Mouse (Mus musculus) mature B cell (primary cell): ENCODE results near the gene Canx.

Experiments used
- in situ Hi-C: fragments of 300-500 bp; cut with MboI; formaldehyde crosslinking; loops from 2 replicates; pipeline ENCODE4 v1.14.3; 2019

Canx gene

DNA sequence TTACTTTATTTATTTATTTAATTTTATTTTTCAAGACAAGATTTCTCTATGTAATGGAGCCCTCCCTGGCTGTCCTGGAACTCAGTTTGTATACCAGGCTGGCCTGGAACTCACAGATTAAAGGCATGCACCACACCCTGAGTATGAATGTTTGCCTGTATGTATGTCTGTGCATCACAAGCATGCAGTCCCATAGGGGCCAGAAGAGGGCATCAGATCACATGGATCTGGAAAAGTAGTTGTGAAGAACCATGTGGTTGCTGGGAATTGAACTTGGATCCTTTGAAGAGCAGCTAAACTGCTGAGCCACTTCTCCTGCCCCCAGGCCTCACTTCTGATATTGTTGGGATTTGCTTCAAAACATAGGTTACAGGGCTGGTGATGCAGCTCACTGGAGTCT is 48.4 kb downstream of the Canx start:
- in situ Hi-C loops, result no loop called here

DNA sequence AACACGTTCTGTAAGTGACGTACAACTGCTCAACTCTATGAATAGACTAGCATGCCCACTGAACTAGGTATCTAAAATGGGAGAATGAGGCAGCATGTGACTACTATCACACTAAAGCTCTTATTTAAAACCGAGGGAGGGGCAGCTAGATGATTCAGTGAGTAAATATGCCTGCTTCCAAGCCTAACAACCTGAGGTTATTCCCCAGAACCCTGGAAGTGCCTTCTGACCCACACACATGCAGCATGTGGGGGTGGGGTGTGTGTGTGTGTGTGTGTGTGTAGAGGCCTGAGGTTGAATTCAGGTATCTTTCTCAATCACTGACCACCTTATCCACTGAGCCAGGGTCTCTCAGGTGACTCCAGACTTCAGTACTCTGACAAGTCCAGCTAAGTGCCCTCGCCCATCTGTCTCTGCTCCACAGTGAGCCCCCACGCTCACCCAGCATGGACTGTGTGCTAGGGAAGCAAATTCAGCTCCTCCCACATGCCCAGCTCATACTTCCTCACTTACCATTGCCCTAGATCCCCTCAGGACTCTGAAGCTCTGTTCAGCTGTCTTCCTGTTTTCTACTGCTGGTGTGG is 49.8 kb downstream of the Canx start:
- in situ Hi-C loops, result no loop called here

DNA sequence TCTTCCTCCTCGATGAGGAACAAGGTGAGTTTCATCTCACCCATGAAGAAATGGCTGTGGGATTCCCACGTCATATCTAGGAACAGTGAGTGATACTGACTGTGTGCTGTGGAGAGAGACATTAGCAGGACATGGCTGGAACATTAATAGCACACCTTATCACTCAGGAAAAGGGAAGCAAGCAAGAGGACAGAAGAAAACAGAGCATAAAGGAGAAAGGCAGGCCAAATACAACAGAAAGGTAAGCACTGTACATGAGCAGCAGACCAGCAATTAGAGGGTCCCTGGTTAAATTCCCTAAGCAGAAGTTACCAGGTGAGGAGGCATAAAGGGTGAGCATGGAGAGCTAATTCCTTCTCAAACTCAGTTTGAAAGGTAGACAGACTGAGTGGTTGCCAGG is 50.4 kb downstream of the Canx start:
- in situ Hi-C loops, result no loop called here

DNA sequence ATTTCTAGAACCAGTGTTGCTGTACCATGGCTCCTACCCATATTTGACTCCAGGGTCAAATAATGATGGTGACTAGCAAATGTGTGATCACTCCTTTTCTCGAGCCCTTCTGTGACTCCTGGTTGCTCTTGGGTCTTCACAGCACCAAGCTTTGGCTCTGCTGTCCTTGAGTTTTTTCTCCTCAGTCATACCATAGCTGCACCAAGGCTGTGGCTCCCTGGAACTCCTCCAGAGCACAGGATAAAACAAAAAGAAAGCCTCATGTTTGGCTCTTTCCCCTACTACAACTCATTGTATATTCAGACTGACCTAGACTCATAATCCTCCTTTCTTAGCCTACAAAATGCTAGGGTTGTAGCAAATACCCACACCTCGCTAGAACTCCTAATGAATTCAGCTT is 52.7 kb downstream of the Canx start:
- in situ Hi-C loops, result no loop called here

DNA sequence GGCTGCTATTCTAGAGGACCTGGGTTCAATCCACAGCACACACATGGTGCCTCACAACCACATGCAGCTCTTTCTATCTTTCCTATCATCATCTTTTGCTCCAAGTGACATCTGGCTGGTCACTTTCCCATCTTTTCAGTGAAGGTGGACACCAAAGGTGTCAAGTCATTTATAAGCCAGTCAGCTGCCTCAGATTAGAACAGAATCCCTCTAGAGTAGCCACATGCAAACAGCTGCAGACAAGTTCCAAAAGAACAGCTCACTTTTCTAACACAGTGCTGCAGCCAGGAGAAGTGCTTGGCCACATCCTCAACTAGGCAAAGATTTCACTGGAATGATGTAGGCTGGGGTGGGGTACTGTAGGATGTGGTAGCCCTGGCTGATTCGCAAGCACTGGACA is 55.6 kb downstream of the Canx start:
- in situ Hi-C loops, result no loop called here

DNA sequence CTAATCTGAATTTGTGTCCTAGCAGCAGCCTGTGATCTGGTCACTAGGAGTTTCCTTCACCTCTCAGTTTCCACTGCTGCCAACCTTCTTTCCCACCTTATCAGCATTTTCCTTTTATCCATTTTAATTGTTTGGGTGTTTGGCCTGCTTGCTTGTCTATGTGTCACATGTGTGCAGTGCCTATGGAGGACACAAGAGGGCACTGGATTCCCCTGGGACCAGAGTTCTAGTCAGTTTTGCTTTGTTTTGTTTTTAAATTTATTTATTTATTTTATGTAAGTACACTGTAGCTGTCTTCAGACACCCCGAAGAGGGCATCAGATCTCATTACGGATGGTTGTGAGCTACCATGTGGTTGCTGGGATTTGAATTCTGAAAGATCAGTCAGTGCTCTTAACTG is 56.3 kb downstream of the Canx start:
- in situ Hi-C loops, result no loop called here

DNA sequence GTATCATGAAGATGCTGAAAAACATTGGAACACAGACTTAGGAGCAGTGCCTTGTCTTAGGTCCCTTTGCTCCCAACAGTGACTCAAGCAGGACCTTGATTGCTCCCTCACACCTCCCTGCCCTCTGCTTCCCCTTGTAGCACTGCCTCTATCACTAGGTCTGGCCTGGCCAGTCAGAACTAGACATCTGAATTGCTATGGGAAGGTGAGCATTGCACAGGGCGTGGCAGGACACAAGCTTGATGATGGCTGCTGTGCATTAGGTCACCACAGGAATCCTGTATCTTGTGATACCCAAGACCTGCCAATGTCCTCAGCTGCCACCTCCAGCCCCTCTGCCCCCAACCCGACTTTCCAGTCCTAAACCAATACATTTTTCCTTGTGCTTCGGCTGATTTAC is 58.5 kb downstream of the Canx start:
- in situ Hi-C loops, result no loop called here

DNA sequence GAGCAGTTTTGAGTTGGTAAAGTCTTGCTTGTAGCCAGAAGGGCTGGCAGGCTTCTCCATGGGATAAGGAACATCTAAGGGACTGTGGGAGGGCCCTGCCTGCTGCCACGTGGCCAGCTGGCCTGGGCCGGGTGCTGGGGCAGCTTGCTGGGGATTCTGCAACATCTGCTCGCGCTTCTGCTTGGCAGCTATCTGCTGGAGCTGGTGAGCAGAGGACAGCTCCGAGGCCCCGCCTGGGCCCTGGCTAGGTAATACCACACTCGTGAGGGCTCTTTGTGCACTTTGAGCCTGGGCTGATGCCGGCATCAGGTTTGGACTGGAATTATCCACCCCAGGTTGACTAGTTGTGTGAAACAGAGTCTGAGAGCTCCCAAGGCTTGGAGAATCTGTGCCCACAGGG is 59.5 kb downstream of the Canx start:
- in situ Hi-C loops, result no loop called here

DNA sequence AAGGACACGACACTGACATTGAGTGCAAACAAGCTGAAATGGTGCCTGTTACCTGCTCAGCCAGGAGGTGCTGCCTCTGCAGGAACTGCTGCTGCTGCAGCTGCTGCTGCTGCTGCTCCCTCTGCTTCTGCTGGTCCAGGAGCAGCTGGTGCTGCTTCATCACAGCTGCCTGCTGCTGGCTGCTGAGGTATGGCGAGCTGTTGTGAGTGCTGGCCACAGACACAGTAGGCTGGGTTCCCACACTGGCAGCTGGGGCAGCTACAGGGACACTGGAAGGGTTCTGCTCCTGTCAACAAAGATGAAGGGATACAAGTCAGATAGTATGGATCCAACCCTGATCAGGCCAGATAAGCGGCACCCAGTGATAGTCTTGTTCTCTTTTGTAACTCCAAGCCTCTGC is 62.3 kb downstream of the Canx start:
- in situ Hi-C loops, result no loop called here

DNA sequence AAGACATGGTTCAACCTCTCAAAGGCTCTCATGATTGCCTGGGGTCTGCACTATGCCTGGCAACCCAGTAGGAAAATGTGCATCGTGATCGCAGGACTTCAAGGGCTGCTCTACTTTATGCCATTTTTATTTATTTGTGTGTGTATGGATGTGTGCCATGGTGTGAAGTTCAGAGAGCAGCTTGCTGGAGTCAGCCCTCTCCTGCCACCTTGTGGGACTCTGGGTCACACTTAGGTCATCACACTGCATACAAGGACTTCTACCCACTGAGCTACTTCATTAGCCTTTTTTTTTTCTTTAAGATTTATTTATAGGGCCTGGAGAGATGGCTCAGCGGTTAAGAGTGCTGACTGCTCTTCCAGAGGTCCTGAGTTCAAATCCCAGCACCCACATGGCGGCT is 63.5 kb downstream of the Canx start:
- in situ Hi-C loops, result no loop called here

DNA sequence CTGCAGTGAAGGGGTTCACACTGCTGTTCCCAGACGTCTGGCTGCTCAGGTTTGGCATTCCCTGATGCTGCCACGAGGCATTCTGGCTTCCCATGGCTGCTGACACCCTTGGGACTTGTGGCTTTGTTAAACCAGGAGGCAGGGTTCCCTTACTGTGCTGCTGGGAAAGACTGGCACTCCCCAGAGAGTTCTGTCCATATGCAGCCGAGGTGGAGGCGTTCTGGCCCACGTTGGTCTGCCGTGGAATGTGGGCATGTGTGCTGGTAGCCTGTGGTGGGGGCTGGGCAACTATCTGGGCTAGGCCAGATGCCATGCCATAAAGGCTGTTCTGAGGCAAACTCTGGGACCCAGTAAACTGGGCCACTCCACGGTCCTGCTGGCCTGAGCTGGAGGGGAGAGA is 67.2 kb downstream of the Canx start:
- in situ Hi-C loops, result no loop called here

DNA sequence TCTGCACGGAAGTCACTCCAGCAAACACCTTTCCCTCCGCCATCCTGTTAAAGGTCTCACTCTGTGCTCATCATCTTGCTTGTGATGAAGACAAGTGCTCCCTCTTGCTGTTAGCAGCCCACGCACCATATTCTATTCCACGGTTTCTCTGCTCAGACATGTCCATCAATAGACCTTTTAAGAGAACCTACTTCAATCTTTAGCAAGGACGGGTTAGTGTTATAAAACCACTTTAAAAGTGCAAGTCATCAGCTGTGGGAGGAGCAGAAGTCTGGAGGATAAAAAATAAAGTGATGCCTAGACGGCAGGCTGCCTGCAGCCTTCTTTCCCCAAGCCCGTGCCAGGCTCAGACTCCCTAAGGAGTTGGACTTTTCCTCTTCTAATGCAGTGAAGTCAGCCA is 68.9 kb downstream of the Canx start:
- in situ Hi-C loops, result no loop called here

DNA sequence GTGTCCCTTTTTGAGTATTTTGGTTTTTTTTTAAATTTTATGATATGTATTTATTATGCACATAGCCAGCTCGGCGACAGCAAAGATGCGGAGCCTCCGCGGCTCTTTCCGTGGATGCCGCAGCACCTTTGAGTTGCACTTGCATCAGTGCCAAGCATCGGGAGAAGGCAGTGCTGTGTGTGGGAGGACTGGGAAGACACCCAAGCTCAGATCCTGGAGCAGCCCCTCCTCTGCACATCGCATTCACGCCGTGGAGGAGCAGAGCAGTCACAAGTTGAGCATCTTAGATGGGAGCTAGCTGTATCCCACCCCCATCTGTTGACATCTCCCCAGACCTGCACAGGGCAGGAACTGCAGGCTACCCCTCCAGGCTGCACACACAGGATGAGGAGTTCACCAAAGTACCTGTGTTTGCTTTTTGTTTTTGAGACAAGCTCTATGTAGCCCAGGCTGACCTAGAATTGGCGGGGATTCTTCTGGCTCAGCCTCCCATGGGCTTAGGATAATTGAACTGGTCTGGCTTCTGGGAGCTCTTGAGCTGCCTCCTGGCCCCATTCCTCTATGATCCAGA is 71.4 kb downstream of the Canx start:
- in situ Hi-C loops, result no loop called here

DNA sequence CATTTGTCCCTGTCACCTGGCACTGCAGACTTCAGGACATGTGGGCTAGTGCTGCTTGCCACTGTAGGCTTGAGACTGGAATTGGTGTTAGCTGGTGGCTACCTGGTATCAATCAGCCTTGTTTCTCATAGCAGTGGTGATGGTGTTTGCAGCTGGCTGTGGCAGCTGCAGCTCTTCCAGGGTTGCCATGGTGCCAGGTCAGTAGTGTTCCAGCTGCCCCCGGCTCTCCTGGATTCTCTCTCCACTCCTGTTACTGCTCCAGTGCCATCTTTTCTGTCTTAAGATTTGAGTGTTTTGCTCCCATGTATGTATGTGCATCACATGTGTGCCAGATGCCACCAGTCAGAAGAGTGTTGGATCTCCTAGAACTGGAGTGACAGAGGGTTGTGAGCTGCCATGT is 72.1 kb downstream of the Canx start:
- in situ Hi-C loops, result no loop called here

DNA sequence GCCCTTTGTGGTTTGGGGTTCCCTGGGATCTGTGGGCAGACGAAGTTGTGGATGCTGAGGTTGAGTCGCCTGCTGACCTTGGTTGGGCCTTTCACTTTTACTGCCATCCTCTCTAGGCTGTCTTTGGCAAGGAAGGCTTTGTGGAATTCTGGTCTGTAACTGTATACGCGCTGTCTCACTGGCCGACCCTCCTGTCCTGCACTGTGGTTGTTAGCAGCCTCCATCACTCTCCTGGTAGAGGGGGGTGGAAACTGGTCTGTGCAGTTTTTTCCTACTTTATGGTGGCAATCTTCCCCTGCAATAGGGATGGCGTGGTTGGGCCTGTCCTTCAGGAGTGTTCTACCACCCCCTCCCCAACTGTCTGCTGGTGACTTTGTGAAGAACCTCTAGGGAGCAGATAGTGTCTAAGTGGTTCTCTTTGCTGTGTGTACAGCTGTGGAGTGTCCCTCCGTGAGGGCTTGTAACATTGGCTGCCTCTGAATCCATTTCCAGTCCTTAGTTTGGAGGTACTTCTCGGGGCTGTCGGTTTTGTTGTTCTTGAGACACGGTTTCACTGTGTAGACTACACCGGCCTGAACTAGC is 72.7 kb downstream of the Canx start:
- in situ Hi-C loops, result no loop called here

DNA sequence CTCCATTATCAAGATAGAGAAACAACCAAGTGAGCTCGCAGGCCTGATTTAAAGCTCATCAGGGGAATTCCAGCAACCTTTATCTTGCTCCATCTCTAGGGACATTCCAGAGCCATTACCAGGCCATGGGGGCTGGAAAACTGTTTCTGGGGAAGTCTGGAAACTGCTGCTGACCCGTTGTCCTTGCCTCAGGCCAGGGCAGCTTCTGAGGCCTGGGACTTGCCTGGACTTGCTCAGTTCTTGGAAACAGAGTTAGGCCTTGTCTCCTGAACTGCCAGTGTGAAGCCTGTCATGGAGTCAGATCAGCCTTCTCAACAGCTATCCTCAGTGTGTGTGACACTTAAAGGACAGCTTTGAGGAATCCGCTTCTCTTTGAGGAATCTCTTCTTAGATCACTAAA is 73.3 kb downstream of the Canx start:
- in situ Hi-C loops, result no loop called here

DNA sequence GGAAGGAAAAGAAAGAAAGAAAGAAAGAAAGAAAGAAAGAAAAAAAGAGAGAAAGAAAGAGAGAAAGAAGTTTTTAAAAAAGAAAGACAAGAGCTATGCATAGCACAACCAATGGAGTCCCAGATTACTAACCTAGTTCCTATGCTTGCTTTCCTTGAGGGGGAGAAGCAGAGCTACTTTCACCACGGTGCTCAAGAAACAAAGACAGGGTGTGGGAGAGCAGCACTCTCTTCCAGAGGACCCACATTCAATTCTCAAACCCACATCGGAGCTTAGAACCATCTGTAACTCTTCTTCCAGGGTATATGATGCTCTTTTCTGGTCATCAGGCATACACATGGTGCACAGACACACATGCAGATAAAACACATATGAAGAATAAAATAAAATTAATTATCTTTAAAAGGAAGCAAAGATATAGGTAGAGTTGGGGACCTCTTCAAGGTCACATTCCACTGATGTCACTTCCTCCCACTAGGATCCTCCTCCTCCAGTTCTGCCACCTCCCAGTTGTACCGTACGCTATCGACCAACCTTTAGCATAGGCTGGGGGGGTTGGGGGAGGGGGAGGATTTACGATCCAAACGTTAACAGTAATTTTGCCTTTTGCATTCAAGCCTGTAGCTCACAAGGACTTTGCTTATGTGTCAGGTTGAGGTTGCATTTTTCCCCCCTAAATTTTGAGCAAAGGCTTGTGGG is 76.9 kb downstream of the Canx start:
- in situ Hi-C loops, result no loop called here

DNA sequence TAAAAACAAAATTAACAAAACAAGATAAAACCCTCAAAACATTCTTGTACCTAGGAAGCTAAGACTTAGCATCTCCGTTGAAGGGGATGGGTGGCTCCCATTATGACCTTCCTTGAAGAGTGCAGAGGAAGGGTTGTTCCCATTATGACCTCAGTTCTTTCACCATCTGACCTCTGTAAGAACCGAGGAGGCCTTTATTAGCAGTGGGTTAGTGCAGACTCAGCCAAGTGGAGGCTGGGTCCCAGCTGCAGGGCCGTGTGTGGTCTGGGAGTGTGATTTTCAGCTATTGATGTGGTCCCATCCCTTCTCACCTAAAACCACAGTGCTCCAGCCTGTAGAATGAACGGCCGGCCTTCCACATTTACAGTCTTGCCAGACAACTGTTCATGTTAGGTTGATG is 80.2 kb downstream of the Canx start:
- in situ Hi-C loops, result no loop called here
